Mouse (Mus musculus) lung, embryonic 14.5 days (tissue): ENCODE results near the gene Fat3. TPM values are rescaled to one million over a fixed set of nuclear protein-coding genes. Genes with fewer than 3 reads are reported as not detected.

Experiments used
- ATAC-seq: fragments of 200-750 bp; cut with Nextera tagmentation; 2 replicates; pipeline ENCODE4 v1.8.0; 2017; ENCODE audit warnings: mild to moderate bottlenecking, moderate TSS enrichment, moderate library complexity; ENCODE audit not compliant: insufficient read depth
- DNase-seq: peaks from one replicate; pipeline ENCODE4 v3.0.0-alpha.2; 2015
- H3K27ac ChIP-seq: fragments of 300-500 bp; sonication (generic); 2 replicates; pipeline ENCODE4 v1.5.1; 2014; ENCODE audit warnings: low read depth, mild to moderate bottlenecking, moderate library complexity
- H3K27me3 ChIP-seq: fragments of 300-500 bp; sonication (generic); 2 replicates; pipeline ENCODE4 v1.6.1; 2014; ENCODE audit warnings: low read length, control low read depth; ENCODE audit not compliant: insufficient read depth
- H3K36me3 ChIP-seq: fragments of 300-500 bp; sonication (generic); 2 replicates; pipeline ENCODE4 v1.6.1; 2014; ENCODE audit warnings: control low read depth; ENCODE audit not compliant: insufficient read depth
- H3K4me1 ChIP-seq: fragments of 300-500 bp; sonication (generic); 2 replicates; pipeline ENCODE4 v1.6.1; 2014; ENCODE audit warnings: antibody characterized with exemption, control low read depth; ENCODE audit not compliant: insufficient read depth
- H3K4me2 ChIP-seq: fragments of 300-500 bp; sonication (generic); 2 replicates; pipeline ENCODE4 v1.6.1; 2014; ENCODE audit warnings: mild to moderate bottlenecking
- H3K4me3 ChIP-seq: fragments of 300-500 bp; sonication (generic); 2 replicates; pipeline ENCODE4 v1.5.1; 2014; ENCODE audit warnings: low read depth, low read length
- H3K9ac ChIP-seq: fragments of 300-500 bp; sonication (generic); 2 replicates; pipeline ENCODE4 v1.6.1; 2014
- H3K9me3 ChIP-seq: fragments of 300-500 bp; sonication (generic); 2 replicates; pipeline ENCODE4 v1.6.1; 2016; ENCODE audit warnings: low read depth, low read length, control low read depth
- CTCF ChIP-seq: IDR thresholded peaks from 2 replicates; pipeline ENCODE4 v1.5.1; 2016; ENCODE audit warnings: antibody characterized with exemption, low read depth
- WGBS: fragments of 180-500 bp; shearing (Covaris S2); extraction: QIAGEN DNeasy Blood & Tissue Kit; methylation state at CpG from one replicate; pipeline ENCODE4 v1.1.7; 2014; 5-methylcytosine and 5-hydroxymethylcytosine counted together
- polyA plus RNA-seq: library from polyadenylated mRNA; unstranded; fragments of >200 nt; fragmentation: Nextera tagmentation; extraction: Ambion mirVana; gene quantifications from 2 replicates; pipeline ENCODE4 v1.2.1, GENCODE M21; 2014

The Fat3 gene
- polyA plus RNA-seq, 1 experiment from 2014 or later: 1.2 TPM

DNA sequence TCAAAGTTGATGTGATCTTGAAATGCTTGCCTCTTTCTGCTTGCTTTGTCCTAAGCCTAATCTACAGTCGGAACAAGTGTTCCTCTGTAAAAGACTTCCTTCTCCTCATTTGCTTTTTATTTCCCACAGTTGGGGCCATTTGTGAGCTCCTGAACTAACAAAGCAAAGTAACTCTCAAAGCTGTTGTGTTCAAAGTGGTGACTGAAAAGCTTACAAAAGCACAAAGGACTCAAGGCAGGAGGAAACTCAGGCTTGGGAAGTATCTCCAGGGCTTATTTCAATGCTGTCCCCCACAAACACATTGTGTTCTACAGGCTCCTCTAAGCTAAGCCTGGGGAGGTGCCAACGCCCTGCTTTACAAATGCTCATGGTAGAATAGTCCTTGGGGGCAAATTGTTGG, 487.0 kb downstream of the Fat3 start:
- ATAC-seq (no peak), DNase-seq (no peak)
- Histone ChIP-seq H3K27me3 (no peaks in the 10 kb centered on the region), H3K9ac (no peak overlapping the region), H3K36me3 (no peaks in the 10 kb centered on the region), H3K4me2 (no peak overlapping the region), H3K4me3 (no peak overlapping the region), H3K4me1 (no peaks in the 10 kb centered on the region), H3K9me3 (no peaks in the 10 kb centered on the region), H3K27ac (no peak overlapping the region)
- 64% methylated on average over 2 of the region's 2 CpGs for WGBS
- no peak for TF ChIP-seq CTCF

GRCm38 (mm10) chr9:16011382-16011781, 489.7 kb downstream of the Fat3 start:
- Histone ChIP-seq H3K4me3 (no peak overlapping the region), H3K27me3 (no peaks in the 10 kb centered on the region), H3K36me3 (no peaks in the 10 kb centered on the region), H3K9ac (no peak overlapping the region), H3K9me3 (no peaks in the 10 kb centered on the region), H3K27ac (no peak overlapping the region), H3K4me1 (no peaks in the 10 kb centered on the region), H3K4me2 (no peak overlapping the region)
- DNase-seq (no peak), ATAC-seq (no peak)
- TF ChIP-seq CTCF: no peak
- WGBS: 84% methylated on average over 3 of the region's 3 CpGs

DNA sequence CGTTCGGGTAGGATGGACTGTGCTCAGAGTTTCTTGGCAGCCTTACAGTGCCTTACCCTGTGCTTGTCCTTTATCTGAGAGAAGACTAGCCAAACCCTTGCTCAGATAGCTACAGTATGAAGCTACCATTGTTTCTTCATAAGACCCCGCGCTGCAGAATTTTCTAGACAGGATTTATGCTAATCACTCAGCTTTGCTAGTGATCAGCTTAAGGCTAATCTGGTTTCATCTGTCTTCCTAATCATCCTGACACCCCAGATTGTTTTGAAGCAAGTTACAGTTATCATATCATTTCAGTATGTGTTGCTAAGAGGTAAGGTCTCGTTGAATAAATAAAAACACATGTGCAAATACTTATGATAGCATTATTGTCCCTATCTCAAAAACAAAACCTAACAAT, 493.6 kb downstream of the Fat3 start:
- H3K36me3 ChIP-seq: no peaks in the 10 kb centered on the region
- WGBS: 79% methylated on average over 5 of the region's 5 CpGs
- no peak overlapping the region for H3K27ac ChIP-seq
- DNase-seq (no peak), ATAC-seq (no peak)
- no peak overlapping the region for H3K4me3 ChIP-seq
- H3K4me2 ChIP-seq: no peak overlapping the region
- no peaks in the 10 kb centered on the region for H3K4me1 ChIP-seq
- H3K27me3 ChIP-seq: no peaks in the 10 kb centered on the region
- TF ChIP-seq CTCF: no peak
- no peak overlapping the region for H3K9ac ChIP-seq
- H3K9me3 ChIP-seq: no peaks in the 10 kb centered on the region

- no peaks in the 10 kb centered on the region for H3K9me3 ChIP-seq
- WGBS: 69% methylated on average over 1 of the region's 1 CpGs
- H3K9ac ChIP-seq: no peak overlapping the region
- no peak overlapping the region for H3K27ac ChIP-seq
- H3K27me3 ChIP-seq: no peaks in the 10 kb centered on the region
- H3K4me2 ChIP-seq: no peak overlapping the region
- ATAC-seq: no peak
- H3K36me3 ChIP-seq: no peaks in the 10 kb centered on the region
- DNase-seq: no peak
- H3K4me1 ChIP-seq: no peaks in the 10 kb centered on the region
- no peak overlapping the region for H3K4me3 ChIP-seq
- no peak for TF ChIP-seq CTCF
Measured at GRCm38 (mm10) chr9:16002991-16003390, 498.1 kb downstream of the Fat3 start.

DNA sequence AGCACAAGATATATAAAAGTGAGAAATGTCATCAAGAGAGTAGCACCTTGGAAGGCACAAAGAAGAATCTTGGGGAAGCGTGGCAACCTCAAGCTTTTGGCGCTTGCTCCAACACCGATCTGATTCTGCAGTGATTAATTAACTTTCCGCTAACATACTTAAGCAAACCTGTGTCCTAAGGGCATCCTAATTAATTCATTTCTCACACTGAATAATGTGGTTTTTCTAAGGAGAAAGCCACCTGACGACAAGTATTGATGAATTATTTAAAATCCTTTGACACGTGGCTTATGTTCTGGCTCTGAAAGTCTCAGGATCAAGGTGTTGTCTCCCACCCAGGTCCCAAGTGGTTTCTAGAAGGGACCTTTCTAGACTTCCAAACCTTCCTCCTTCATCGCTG, 506.3 kb downstream of the Fat3 start:
- 77% methylated on average over 7 of the region's 7 CpGs for WGBS
- H3K9me3 ChIP-seq: no peaks in the 10 kb centered on the region
- no peak overlapping the region for H3K4me2 ChIP-seq
- no peaks in the 10 kb centered on the region for H3K27me3 ChIP-seq
- H3K27ac ChIP-seq: no peak overlapping the region
- H3K4me1 ChIP-seq: no peaks in the 10 kb centered on the region
- no peaks in the 10 kb centered on the region for H3K36me3 ChIP-seq
- no peak overlapping the region for H3K9ac ChIP-seq
- TF ChIP-seq CTCF: no peak
- no peak overlapping the region for H3K4me3 ChIP-seq
- DNase-seq (no peak), ATAC-seq (no peak)

- no peak overlapping the region for H3K27ac ChIP-seq
- TF ChIP-seq CTCF: no peak
- no peaks in the 10 kb centered on the region for H3K9me3 ChIP-seq
- no peaks in the 10 kb centered on the region for H3K4me1 ChIP-seq
- ATAC-seq (no peak), DNase-seq (no peak)
- H3K36me3 ChIP-seq: no peaks in the 10 kb centered on the region
- H3K4me2 ChIP-seq: no peak overlapping the region
- no peaks in the 10 kb centered on the region for H3K27me3 ChIP-seq
- 82% methylated on average over 4 of the region's 4 CpGs for WGBS
- no peak overlapping the region for H3K4me3 ChIP-seq
- no peak overlapping the region for H3K9ac ChIP-seq
Measured at GRCm38 (mm10) chr9:15994177-15994576, 506.9 kb downstream of the Fat3 start.

- no peak for TF ChIP-seq CTCF
- Histone ChIP-seq H3K4me2 (no peak overlapping the region), H3K9me3 (no peaks in the 10 kb centered on the region), H3K36me3 (no peaks in the 10 kb centered on the region), H3K4me1 (no peaks in the 10 kb centered on the region), H3K9ac (no peak overlapping the region), H3K4me3 (no peak overlapping the region), H3K27ac (no peak overlapping the region), H3K27me3 (no peaks in the 10 kb centered on the region)
- DNase-seq (no peak), ATAC-seq (no peak)
- WGBS: 73% methylated on average over 7 of the region's 7 CpGs
Measured at GRCm38 (mm10) chr9:15992158-15992846, 508.8 kb downstream of the Fat3 start.
